Mouse (Mus musculus) CD4-positive, CD25-positive, alpha-beta regulatory T cell, adult 4 months (primary cell): ENCODE results near the gene Syt14. TPM values are rescaled to one million over a fixed set of nuclear protein-coding genes. Genes with fewer than 3 reads are reported as not detected.

Experiments used
- ATAC-seq: one replicate; pipeline ENCODE4 v1.8.0; 2017
- polyA plus RNA-seq, 2 experiments: library from polyadenylated mRNA; unstranded; fragments of 100-300 nt; shearing (Covaris generic); gene quantifications; one replicate each; pipeline ENCODE4 v1.2.1; 2017

The Syt14 gene
- under 1 TPM in 1 of 2 experiments, not detected in 1; 0.05 TPM for polyA plus RNA-seq

DNA sequence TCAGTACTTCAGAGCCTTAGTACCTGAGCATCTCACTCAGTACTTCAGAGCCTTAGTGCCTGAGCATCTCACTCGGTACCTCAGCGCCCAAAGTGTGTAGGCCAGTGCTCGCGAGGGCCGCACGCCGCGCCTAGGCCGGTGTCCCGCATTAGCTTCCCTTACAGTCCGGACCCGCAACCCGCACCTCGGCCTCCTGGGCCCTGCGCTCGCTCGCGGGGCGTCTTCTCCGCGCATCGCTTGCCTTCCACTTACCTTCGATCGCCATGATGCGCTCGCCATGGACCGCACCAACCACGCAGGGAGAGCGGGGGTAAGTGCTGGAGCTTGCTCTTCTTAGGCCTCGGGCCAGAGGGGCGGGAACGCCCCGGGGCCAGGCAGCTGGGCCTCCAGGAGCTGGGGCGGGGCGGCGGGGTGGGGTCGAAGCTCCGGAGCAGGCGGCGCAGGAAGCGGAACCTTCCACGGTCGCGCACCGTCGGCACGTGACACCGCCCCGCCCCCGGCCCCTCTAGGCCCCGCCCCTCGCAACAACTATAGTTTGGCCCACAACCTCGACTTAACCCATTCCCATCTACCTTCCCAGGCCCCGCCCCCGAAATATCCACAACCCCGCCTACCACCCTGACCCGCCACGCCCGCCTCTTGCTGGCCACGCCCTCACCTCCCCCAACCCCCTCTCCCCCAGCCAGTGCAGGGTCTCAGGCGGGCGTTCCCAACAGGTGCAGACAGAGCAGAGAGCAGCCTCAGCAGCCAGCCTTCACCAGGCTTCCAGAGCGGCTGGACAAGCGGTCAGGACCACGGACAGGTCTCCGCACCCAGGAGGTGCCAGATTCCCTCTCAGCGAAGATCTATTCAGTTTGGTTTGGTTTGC lies at the start of gene Syt14:
Gene Syt14, minus strand, starts transcription at position 405 of the 868 bp plus-strand sequence.
- ATAC-seq: no peak

DNA sequence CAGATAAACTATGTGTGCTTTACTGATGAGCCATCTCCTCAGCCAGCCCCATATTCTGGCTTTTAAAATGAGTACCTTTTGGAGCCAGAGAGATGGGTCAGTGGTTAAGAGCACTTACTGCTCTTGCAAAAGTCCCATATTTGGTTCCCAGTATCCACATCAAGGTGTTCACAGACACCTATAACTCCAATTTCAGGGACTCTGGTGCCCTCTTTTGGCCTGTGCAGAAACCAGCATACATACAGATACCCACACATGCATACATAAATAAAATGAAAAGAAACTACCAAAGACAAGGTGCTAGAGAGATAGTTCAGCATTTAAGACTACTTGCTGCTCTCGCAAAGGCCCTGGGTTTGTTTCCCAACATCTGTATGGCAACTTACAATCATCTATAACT lies 48.4 kb upstream of the Syt14 start:
- no peak for ATAC-seq

DNA sequence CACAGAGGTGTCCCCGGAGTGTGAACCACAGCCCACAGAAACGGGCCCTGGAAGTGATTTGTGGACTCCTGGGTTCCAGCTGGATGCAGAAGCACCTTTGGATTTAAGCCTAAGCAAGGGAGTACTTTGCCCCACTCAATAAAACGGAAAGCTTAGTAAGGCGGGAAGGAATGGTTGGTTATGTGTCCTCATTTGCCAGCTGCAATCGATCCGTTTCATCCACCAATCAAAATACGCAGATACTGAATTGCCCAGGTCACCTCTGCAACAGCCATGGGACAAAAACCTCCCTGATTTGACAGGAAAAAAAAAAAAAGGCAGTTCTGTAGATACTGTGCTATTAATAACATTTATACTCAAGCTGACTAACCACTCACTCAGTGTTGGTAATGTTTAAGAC lies 47.5 kb upstream of the Syt14 start:
- no peak for ATAC-seq

DNA sequence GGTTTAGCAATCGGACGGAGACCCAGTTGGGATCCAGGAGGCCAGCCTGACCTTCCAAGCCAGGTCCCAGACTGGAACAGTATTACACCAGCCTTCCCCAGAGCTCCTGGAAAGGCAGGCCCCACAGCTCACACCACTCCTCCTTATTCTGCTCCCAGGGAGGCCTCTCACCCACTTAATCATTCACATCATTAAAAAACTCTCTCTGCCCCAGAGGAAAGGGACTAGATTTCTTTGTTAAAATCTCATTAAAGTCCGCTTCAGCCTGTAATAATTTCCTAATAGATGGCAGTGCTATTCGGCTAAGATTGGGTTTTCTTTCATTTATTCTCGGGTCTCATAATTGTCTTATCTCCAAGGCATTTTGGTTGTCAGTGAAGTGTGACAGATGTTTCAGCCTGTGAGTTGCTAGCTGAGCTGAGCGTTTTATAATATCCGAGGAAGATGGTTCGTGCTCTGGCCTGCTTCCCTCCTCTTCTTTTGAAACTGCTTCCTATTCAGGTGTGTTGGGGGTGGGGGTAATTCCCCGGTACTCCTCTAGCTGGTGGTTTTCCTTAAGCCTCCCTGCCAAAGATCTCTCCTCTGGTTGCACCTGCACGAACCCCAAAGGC lies 46.8 kb upstream of the Syt14 start:
- no peak for ATAC-seq

DNA sequence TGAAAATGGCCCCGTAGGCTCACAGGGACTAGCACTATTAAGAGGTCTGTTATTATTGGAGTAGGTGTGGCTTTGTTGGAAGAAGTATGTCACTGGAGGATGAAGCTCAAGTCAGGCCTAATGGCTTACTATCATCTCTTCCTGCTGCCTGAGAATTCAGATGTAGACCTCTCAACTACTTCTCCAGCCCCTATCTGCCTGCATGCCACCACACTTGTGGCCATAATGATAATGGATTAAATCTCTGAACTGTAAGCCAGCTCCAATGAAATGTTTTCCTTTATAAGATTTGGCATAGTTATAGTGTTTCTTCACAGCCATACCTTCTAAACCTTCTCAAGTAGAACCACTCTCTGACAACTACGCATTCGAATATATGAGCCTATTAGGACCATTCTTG lies 27.0 kb upstream of the Syt14 start:
- ATAC-seq: no peak

DNA sequence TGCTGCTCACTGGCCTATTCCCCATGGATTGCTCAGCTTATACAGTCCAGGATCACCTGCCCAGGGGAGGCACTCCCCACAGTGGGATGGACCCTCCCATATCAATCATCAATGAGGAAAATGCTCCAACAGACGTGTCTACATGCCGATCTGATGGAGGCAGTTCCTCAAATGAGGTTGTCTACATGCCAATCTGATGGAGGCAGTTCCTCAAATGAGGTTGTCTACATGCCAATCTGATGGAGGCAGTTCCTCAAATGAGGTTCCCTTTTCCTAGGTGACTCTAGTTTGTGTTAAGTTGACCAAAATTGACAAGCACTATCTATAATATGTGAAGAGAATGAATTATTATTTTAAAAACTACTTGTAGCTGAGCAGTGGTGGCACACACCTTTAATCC lies 24.6 kb upstream of the Syt14 start:
- ATAC-seq: no peak

DNA sequence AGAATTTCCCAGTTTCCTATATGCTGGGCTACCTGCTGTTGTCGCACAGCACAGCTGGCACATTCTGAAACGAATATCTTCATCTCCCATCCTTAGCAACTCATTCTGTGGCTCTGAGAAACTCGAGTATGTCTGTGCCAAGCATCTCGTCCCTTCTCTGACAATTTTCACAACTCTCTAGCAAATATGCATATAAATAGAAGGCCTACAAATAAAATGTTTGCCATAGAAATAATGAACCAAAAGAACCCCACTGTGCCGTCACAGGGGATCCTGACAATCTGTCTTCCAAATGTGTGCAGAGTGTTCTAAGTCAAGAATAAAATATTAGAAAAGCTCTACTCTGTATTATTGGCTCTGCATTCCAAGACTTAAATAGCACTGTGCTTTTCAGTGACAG lies 24.0 kb upstream of the Syt14 start:
- ATAC-seq: no peak

DNA sequence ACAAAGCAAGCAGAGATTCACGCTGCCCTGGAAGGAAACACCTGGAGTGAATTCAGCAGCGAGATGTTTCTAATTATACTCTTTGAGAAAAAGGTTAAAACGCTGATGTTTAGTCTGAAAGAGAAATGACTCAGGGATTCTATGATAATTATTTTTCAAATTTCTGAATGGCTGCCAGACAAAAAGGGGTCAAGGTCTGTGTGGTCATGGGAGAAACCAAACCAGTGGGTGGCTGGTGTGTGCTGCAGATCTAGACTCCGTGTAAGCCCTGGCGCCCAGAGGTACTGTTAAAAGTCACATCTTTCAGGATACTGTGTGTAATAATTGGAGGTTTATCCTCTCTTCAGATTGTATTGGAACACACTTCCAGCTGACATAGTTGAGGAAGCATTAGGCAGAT lies 18.8 kb upstream of the Syt14 start:
- no peak for ATAC-seq

DNA sequence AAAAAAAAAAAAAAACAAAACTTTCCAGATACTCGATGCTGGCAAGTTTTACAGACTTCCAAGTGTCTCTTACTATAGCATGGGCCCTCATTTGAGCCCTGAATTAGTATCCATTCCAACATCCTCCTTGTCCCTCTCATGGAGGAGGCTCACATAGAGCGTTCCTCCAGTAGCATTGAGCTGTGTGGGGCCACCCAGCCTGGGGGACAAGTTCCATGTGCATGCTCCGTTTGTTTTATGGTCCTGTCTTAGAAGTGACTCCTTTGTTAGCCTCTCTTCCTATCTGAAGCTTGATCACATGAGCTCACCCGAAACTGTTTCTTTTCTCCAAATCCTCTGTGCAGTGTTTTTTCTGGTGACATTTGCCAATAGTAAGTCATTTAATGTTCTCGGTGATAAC lies 17.5 kb upstream of the Syt14 start:
- ATAC-seq: no peak

DNA sequence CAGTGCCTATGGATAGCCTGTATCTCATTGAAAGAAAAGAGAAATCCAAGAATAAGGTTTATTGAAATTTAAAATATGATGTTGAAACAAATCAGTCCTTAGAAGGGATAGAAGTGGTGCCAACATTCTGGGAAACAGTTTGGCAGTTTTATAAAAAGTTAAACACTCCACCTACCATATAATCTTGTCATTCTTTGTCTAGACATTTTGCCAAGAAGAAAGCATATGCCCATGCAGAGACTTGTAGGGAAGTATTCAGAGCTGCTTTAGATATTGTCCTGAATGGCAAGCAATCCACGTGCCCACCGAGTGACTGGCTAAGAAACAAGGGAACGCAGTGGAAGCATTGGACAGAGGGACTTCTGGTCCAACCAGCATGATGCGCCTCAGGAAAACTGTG lies 12.0 kb upstream of the Syt14 start:
- ATAC-seq: no peak

DNA sequence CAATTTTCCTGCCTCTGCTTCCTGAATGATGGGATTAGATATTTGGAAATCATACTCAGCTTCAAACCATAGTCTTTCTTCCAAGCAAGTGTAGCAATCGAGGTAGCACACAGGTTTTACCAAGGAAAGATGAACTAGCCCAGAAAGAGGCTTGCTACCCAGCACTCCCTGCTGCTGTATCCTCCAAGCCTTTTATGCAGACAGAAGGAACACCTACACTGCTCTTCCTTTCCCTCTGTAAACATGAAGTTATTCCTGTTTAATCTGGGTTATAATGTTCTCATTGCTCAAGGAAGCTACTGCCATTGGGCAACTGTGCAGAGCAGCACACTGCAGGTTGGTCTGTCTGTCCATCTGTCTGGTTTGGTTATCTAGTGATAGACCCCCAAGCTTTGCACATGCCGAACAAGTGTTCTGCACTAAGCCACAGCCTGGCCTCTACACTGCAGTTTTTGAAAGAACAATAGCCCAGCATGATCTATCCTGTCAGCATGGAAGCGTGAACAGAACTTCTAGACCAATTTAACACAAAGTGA lies 7.3 kb upstream of the Syt14 start:
- ATAC-seq: no peak

DNA sequence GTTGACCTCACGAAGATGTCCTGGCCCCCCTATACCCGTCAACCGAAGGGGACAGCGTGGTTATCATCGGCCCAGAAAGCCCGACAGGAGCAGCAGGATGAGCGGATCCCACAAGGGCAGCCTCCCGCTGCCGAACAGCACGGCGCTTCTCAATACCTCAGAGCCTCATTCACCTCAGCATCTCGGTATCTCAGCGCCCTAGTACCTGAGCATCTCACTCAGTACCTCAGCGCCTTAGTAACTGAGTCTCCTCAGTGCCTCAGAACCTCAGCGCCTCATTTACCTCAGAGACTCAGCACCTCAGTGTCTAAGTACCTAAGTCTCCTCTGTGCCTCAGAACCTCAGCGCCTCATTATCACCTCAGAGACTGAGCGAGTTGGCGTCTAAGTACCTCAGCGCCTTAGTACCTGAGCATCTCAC lies 614 bp downstream of the Syt14 start:
- no peak for ATAC-seq

DNA sequence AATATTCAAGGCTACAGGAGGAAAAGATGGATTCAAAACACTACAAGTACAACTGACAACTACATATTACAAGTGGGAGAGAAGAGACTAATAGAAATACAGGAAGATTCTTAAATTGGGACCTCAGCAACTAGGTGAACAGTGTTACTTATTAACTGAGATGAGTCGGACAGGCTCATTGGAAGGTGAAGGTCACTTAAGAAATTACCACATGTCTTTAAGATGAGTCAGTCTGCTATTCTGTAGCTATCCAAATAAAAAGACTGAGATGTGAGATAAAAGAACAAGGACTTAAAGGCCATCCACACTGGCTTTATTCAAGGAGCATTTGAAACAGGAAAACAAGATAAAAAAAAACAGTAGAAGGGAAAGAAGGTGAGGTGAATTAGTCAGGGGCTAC lies 11.3 kb downstream of the Syt14 start:
- ATAC-seq: no peak

DNA sequence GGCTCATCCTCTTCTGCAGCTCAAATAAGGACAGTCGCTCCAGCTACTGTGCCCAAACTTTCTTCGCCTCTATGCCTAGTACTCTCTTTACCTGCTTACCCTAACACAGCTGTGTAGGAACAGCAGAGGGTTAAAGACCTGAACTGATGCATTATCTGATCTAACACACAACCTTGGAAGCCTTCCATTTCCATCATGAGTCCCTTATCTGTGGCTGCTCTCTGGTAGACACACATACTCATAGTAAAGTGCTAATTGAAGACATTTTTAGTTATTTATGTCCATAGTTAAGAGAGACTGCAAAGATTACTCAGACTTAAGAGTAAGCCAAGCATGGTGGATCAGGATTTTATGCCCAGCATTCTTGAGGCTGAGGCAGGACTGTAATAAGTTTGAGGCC lies 23.2 kb downstream of the Syt14 start:
- ATAC-seq: no peak

DNA sequence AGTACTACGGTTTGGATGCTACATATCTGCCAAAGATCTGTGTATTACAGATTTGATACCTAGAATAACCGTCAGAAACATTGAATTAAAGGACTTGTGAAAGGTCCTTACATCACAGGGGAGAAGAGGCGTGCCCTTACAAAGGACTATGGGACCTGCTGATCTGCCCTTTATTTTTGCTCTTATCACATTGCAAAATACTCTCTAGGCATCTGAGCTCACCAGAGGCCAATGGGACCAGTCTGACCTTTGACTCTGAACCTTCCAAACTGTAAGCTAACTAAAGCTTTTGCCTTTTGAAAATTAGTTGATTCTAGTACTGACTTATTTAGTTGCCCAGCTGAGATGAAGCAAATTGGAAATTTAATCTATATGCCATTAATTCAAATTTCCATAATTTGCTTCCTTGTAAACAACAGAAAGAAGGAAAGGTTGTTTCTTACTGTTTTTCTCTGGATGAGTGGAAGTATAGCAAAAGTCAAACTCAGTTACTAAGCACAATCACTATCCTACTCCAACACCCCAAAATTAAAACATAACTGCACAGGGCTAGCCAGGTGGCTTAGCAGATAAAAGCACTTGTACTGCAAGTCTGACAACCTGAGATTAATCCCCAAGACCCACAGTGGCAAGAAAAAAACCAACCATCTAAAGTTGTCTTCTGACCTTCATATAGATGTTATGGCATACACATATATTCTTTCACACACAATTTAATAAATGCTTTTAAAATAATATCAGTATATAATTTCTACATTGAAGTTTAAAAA lies 24.4 kb downstream of the Syt14 start:
- no peak for ATAC-seq

DNA sequence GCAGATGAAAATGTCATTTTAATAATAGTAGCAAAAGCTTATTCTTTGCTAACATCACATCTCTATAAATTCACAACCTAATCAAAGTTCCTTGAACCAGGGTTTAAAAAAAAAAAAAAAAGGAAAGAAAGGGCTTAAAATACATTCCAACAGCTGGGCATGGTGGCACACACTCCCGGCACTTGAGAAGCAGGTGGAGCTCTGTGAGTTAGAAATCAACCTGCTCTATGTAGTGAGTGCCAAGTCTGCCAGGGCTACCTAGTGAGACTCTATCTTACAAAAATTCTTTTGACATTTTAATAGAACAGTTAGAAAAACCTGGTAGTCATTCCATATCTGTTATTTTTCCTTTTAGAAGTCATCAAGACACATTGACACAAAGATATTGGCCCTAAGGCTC lies 31.0 kb downstream of the Syt14 start:
- no peak for ATAC-seq

DNA sequence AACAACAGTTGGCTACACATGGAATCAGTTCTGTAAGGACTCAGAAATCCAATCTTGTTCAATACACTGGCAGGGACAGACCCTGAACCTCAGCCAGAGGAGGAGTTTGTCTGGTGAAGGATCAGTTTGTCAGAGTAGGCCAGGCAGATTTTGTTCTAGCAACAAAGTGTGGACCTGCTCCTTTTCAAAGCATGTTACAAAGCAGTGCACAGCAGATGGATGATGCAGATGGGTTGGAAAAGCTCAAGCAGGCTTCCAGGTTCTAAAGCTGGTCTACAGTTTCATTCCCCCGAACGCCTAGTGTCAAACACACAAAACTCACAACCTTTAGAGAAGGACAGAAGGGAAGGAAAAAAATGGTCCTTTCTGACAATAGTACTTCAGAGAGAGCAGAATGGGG lies 31.6 kb downstream of the Syt14 start:
- no peak for ATAC-seq

DNA sequence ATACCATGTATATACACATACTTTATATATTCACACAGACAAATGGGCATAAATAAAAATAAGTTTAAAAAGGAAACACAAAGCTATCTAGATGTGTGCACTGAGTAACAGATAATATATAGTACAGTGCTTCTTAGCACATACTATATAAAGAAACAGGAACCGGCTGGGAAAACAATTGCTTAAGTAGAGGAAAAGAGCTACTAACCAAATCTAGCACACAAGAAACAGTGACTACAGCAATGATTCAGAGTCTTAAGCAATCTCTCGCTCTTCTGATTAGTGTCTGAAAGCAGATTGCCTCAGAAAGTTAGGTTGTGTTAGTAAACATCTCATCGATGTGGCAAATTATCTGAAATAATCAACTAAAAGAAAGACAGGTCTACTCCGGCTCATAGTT lies 33.3 kb downstream of the Syt14 start:
- ATAC-seq: no peak

DNA sequence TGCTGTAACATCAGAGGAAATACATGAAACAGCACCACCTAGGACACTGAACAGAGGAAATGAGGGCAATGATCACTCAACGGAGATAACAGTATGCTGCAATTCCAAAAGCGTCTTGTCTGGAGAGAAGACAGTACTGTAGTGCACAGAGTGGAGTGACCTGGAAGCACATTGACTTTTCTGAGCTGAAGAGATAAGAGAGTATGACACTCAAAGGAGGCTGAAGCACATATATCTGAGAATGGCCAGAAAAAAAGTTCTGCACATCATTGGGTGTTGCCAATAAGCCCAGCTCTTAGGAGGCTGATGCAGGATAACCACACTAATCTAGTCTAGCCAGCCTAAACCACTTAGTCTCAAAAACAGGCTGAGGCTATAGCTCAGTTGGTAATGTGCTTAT lies 34.0 kb downstream of the Syt14 start:
- no peak for ATAC-seq

DNA sequence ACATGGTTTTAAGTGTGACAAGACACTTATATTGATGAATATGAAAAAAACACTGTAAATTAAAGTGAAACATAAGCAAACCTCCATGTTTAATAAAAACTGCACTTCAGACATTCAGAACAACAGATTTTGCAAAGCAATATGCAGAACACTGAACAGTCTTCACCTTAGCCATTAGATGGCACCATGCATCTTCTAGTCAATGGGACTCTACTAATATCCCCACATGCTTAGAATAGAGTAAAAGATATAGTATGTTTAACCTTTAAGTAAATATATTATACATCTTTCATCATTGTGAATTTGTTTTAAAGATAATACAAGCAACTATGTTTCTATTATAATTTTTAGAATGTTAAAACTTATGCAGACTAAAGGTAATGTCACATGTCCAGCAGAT lies 34.7 kb downstream of the Syt14 start:
- no peak for ATAC-seq

DNA sequence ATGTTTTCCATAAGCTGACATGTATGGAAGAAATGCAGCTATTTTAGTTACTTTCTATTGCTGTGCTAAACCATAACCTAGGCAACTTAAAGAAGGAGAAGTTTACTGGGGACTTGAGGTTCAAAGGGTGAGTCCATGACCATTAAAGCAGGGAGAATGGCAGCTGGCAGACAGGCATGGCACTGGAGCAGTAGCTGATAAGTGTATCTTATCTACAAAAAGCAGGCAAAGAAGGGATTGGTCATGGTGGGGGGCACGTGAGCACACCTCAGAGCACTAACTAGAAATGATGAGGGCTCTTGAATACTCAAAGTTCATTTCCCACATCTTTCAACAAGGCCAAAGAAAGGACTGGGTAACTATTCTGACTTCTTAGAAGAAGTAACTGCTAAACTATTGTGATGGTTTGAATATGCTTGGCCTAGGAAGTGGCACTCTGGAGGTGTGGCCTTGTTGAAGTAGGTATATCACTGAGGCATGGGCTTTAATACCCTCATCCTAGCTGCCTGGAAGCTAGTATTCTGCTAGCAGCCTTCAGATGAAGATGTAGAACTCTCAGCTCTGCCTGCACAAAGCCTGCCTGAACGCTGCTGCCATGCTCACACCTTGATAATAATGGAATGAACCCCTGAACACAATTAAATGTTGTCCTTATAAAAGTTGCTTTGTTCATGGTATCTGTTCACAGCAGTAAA lies 41.2 kb downstream of the Syt14 start:
- no peak for ATAC-seq

DNA sequence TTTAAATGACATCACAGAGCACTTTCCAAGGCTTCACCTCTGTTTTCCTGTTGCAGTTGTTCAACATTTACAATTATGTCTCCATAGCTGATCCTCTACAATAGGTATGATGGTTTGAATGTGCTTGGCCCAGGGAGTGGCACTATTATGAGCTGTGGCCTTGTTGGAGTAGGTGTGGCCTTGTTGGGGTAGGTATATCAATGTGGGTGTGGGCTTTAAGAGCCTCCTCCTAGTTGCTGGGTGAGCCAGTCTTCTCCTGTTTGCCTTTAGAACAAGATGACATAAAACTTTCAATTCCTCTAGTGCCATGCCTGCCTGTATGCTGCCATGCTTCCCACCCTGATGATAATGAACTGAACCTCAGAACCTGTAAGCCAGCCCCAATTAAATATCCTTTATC lies 42.1 kb downstream of the Syt14 start:
- ATAC-seq: no peak

DNA sequence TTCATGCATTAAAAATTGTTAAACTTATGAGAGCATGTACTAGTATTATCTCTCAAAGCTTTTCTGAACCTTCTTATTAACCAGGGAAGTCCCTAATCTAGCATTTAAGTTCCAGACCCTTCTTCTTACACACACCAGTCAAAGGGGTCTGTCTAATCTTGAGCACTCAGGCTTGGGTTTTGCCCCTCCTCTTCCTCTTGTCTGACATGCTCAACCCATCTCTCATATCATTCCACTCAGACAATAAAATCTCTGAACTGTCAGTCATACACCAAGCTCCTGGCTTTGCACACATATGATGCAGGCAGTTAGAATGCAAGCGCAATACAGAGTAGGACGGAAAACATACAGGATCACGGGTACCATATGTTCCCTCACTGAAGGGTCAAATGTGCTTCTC lies 48.4 kb downstream of the Syt14 start:
- ATAC-seq: no peak
